ENCODE assay signal across 25 mouse cellular contexts in the genomic region with DNA sequence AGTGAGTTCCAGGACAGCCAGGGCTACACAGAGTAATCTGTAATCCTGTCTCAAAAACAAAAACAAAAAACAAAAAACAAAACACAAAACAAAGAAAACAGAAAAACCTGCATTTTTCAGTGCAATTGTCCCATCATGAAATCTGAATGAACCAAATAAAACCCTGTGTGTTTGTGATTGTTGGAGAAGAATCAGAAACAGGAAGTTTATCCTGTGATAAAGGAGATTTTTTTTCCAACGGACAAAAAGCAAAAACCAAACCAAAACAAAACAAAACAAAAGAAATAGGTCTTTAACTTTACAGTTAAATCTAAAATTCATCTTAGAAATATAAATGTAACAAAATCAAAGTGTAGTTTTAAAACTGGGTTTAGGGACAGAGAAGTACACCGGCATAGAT. TPM values are rescaled to one million over a fixed set of nuclear protein-coding genes. Genes with fewer than 3 reads are reported as not detected.
"Had no signal": no experiment of that assay in that cellular context is flagged by ENCODE, and none has a peak within 500 bp of the region (broad histone marks: within the 10 kb centered on the region; RNA-seq: fewer than 3 reads in every experiment).

No protein-coding gene starts in this region.

- H3K4me3 ChIP-seq: neural tube, embryonic 13.5 days; neural tube, embryonic 15.5 days; stomach, embryonic 15.5 days had no signal

- H3K27me3 ChIP-seq: neural tube, embryonic 13.5 days; neural tube, embryonic 15.5 days; stomach, embryonic 15.5 days had no signal

- H3K36me3 ChIP-seq: neural tube, embryonic 13.5 days; neural tube, embryonic 15.5 days; stomach, embryonic 15.5 days had no signal

- DNase-seq: retina, postnatal 1 day; right cerebral cortex, adult 18-20 months; right cerebral cortex, postnatal 14 days; right cerebral cortex, postnatal 25 days; right cerebral cortex, postnatal 4 days; spleen, adult 18-20 months; thymus, adult 18-20 months; thymus, adult 2 months; thymus, postnatal 14 days; thymus, postnatal 25 days; thymus, postnatal 36 days; thymus, postnatal 4 days had no signal

- H3K4me2 ChIP-seq: neural tube, embryonic 13.5 days; neural tube, embryonic 15.5 days; stomach, embryonic 15.5 days had no signal

- H3K9ac ChIP-seq: neural tube, embryonic 13.5 days; neural tube, embryonic 15.5 days; stomach, embryonic 15.5 days had no signal

- H3K9me3 ChIP-seq: neural tube, embryonic 13.5 days; neural tube, embryonic 15.5 days; stomach, embryonic 15.5 days had no signal

- H3K27ac ChIP-seq: neural tube, embryonic 13.5 days; neural tube, embryonic 15.5 days; stomach, embryonic 15.5 days; stomach, postnatal 0 days had no signal

RNA-seq across cellular contexts. Expression of a gene that starts 41.1 kb away (rescaled TPM):
- total RNA-seq: neutrophil, adult 5-6 weeks had no signal
- polyA plus RNA-seq: neural tube, embryonic 13.5 days; neural tube, embryonic 14.5 days; neural tube, embryonic 15.5 days; small intestine, adult 2 months; spleen, adult 2 months; stomach, embryonic 14.5 days; stomach, embryonic 15.5 days; stomach, embryonic 16.5 days; stomach, postnatal 0 days; testis, adult 2 months; thymus, adult 2 months; thymus, postnatal 0 days; urinary bladder, adult 2 months had no signal

RNA-seq across cellular contexts. Expression of a gene that starts 56.4 kb away (rescaled TPM):
- total RNA-seq: neutrophil, adult 5-6 weeks had no signal
